Mouse (Mus musculus) liver, adult 2 months (tissue): ENCODE measurements at regions not wholly inside any gene's neighbourhood (a gene's known extent, or its start where the extent isn't known, plus 50 kb on each side); places are given as distances from the start of the nearest gene placed in this dataset.
A peak's percentile ranks its signal among the peaks of the same experiment; 100 is the strongest.

Source experiments
- DNase-seq: peaks from one replicate; pipeline ENCODE4 v3.0.0-alpha.2; 2011; ENCODE audit warnings: low read depth, low spot score; ENCODE audit errors: extremely low read depth
- H3K27ac ChIP-seq: fragments of 200-500 bp; replicated peaks from 2 replicates; pipeline ENCODE4 v1.5.1; 2012; ENCODE audit warnings: low read depth, mild to moderate bottlenecking, control low read depth, inconsistent platforms, low read length; ENCODE audit not compliant: insufficient read depth
- H3K27me3 ChIP-seq: fragments of 200-500 bp; 2 replicates; pipeline ENCODE4 v1.6.1; 2012; ENCODE audit warnings: mild to moderate bottlenecking, moderate library complexity, low read length, inconsistent platforms; ENCODE audit not compliant: control insufficient read depth, insufficient read depth
- H3K36me3 ChIP-seq: fragments of 200-500 bp; 2 replicates; pipeline ENCODE4 v1.6.1; 2012; ENCODE audit warnings: low read length, inconsistent platforms; ENCODE audit not compliant: control insufficient read depth, insufficient read depth
- H3K4me1 ChIP-seq: fragments of 200-500 bp; 2 replicates; pipeline ENCODE4 v1.6.1; 2011; ENCODE audit warnings: low read length; ENCODE audit not compliant: control insufficient read depth, insufficient read depth
- H3K4me3 ChIP-seq: fragments of 200-500 bp; 2 replicates; pipeline ENCODE4 v1.5.1; 2011; ENCODE audit warnings: low read depth, mild to moderate bottlenecking, control low read depth, low read length, moderate library complexity; ENCODE audit not compliant: insufficient read depth
- H3K79me2 ChIP-seq: fragments of 200-500 bp; 2 replicates; pipeline ENCODE4 v1.6.1; 2012; ENCODE audit warnings: inconsistent platforms, mild to moderate bottlenecking, low read length, moderate library complexity; ENCODE audit not compliant: control insufficient read depth, insufficient read depth
- H3K9ac ChIP-seq: fragments of 200-500 bp; 2 replicates; pipeline ENCODE4 v1.6.1; 2012; ENCODE audit warnings: low read depth, mild to moderate bottlenecking, control low read depth, inconsistent platforms, low read length
- CTCF ChIP-seq: fragments of 200-500 bp; IDR thresholded peaks from 2 replicates; pipeline ENCODE4 v1.5.1; 2011; ENCODE audit warnings: low read depth, low read length, control low read depth
- POLR2A ChIP-seq: fragments of 200-500 bp; IDR thresholded peaks from 2 replicates; pipeline ENCODE4 v1.6.1; 2011; ENCODE audit warnings: low read length, control low read depth; ENCODE audit not compliant: insufficient read depth; ENCODE audit errors: extremely low read depth
- WGBS: fragments of 180-500 bp; shearing (Covaris S2); methylation state at CpG from one replicate; pipeline ENCODE4 v1.1.7; 2018; 5-methylcytosine and 5-hydroxymethylcytosine counted together

DNA sequence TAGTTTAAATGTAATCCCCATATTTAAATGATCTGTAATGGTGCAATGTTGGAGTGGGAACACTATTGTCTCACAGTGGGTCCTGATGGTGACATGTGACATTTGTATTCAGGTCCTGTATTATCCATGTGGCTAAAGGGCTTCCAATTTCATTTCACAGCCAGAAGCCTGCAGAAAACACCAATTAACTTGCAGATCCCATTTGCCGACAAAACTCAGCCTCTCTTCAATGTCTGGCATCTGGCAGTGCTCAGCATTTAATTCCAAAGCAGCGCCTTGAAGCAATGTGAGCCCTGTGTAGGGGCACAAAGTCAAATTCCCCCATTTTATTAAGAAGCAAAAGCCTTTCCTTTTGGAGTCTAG lies 277.0 kb upstream of the Smim15 start:
- 0 out of 2 replicates have a peak, but pooled peaks cover 3% of the 10 kb centered on the region for H3K79me2 ChIP-seq
- WGBS = 93% methylated on average over 2 of the region's 2 CpGs
- H3K4me3 ChIP-seq = no peak overlapping the region
- no peaks in the 10 kb centered on the region for H3K27me3 ChIP-seq
- DNase-seq = no peak
- peaks cover 9% of the 10 kb centered on the region for H3K36me3 ChIP-seq
- no peak overlapping the region for H3K27ac ChIP-seq
- peaks cover 8% of the 10 kb centered on the region; the same call in 1 of the 2 replicates for H3K4me1 ChIP-seq
- H3K9ac ChIP-seq = no peak overlapping the region
- TF ChIP-seq CTCF = no peak
- no peak for TF ChIP-seq POLR2A

GRCm38 (mm10) chr13:107766397-107767261 lies 277.6 kb upstream of the Smim15 start:
- no peak for DNase-seq
- H3K4me3 ChIP-seq = no peak overlapping the region
- H3K36me3 ChIP-seq = peaks cover 9% of the 10 kb centered on the region
- no peaks in the 10 kb centered on the region for H3K27me3 ChIP-seq
- peaks cover 3% of the 10 kb centered on the region; the same call in 1 of the 2 replicates for H3K79me2 ChIP-seq
- WGBS = 91% methylated on average over 13 of the region's 13 CpGs
- TF ChIP-seq POLR2A = no peak
- no peak for TF ChIP-seq CTCF
- peaks cover 8% of the 10 kb centered on the region; the same call in 1 of the 2 replicates for H3K4me1 ChIP-seq
- no peak overlapping the region for H3K9ac ChIP-seq
- no peak overlapping the region for H3K27ac ChIP-seq

DNA sequence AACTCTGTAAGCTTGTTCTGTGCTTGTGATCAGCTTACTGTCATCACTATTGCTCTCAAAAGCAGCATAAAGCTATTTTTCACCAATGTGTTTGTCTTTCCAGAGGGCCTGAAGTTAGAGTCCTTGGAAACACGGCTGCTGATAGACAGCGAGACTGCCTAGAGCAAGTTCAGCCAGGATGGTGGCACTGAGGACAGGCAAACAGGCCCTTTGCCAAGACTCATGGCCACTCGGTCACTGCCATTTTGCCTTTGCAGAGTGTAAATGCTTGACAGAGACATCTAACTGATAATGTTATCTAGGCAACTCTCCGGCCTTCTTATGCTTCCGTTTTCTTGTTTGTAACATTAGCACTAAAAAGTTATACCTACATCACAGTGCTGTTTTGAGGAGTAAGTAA lies 280.3 kb upstream of the Smim15 start:
- Histone ChIP-seq H3K27me3 (no peaks in the 10 kb centered on the region), H3K4me3 (no peak overlapping the region), H3K27ac (no peak overlapping the region), H3K4me1 (peaks cover 8% of the 10 kb centered on the region; the same call in 1 of the 2 replicates), H3K79me2 (peaks cover 3% of the 10 kb centered on the region; the same call in 1 of the 2 replicates), H3K9ac (no peak overlapping the region), H3K36me3 (peaks cover 9% of the 10 kb centered on the region)
- peak; percentile 82 for DNase-seq
- 28% methylated on average over 5 of the region's 5 CpGs for WGBS
- no peak for TF ChIP-seq POLR2A

GRCm38 (mm10) chr13:107760511-107760910 lies 283.7 kb upstream of the Smim15 start:
- 93% methylated on average over 8 of the region's 8 CpGs for WGBS
- Histone ChIP-seq H3K4me1 (peaks cover 10% of the 10 kb centered on the region; the same call in 1 of the 2 replicates), H3K36me3 (no peaks in the 10 kb centered on the region), H3K9ac (no peak overlapping the region), H3K4me3 (no peak overlapping the region), H3K79me2 (peaks cover 3% of the 10 kb centered on the region; the same call in 1 of the 2 replicates), H3K27me3 (no peaks in the 10 kb centered on the region), H3K27ac (no peak overlapping the region)
- no peak for TF ChIP-seq CTCF
- TF ChIP-seq POLR2A = no peak
- DNase-seq = no peak

- Histone ChIP-seq H3K27me3 (no peaks in the 10 kb centered on the region), H3K27ac (no peak overlapping the region), H3K9ac (no peak overlapping the region), H3K4me1 (peaks cover 3% of the 10 kb centered on the region; the same call in 1 of the 2 replicates), H3K79me2 (peaks cover under 1% of the 10 kb centered on the region; the same call in 1 of the 2 replicates), H3K36me3 (no peaks in the 10 kb centered on the region), H3K4me3 (no peak overlapping the region)
- WGBS = 77% methylated on average over 13 of the region's 13 CpGs
- no peak for DNase-seq
- no peak for TF ChIP-seq POLR2A
Measured at GRCm38 (mm10) chr13:107758327-107759095, 285.7 kb upstream of the Smim15 start.
